Mouse (Mus musculus) liver, adult (tissue): Measurements from ENCODE around the gene Irx5.

Experiments used
- GATA4 ChIP-seq: IDR thresholded peaks from 2 replicates; pipeline ENCODE4 v1.6.1; 2014; ENCODE audit warnings: mild to moderate bottlenecking, low read length; ENCODE audit not compliant: insufficient replicate concordance

The Irx5 gene

DNA sequence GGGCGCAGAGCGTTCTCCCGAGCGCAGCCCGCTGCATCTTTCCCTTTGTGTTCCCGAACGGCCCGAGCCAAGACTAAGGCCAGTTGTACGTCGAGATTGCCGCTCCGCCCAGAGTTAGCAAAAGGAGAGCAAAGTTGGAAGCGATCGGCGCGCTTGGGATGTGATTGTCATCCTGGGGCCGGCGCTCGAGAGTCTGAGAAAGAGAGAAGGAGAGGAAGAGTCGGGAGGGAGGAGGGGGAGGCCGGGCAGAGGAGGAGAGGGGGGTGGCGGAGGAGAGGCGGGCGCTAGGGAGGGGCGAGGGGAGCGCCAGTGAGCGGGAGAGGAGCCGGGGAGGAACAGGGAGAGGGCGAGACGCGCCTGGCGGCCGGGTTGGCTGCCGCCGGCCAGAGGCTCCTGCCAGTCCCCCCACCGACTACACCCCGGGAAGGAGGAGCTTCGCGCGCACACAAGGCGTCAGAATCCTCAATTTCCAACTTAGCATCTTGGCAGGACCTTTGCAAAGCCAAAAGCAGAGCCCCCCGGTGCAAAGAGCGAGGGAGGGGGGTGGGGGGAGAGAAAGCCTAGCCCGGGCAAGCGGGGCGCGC, at the start of gene Irx5:
Gene Irx5 (plus strand): TSS at position 228 of the 584 bp plus-strand sequence.
- TF ChIP-seq GATA4: no peak

DNA sequence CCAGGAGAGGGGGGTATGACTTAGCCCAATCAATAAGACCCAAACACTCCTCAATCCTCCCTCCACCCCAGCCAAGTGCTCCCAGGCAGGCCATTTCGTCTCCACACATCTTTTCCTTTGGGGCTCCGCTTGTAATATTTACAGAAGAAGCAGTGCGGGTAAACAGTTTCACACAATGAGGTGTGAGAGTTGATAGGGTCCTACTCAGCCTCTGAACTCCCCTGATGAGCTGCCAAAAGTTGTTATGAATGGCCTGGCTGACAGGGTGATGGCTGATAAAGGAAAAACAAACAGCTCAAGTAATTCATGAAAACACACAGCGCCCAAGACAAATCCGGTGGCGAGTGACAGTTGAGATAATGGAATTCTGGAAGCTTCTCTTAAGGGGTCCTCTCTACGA, 45.2 kb upstream of the Irx5 start:
- TF ChIP-seq GATA4: no peak

DNA sequence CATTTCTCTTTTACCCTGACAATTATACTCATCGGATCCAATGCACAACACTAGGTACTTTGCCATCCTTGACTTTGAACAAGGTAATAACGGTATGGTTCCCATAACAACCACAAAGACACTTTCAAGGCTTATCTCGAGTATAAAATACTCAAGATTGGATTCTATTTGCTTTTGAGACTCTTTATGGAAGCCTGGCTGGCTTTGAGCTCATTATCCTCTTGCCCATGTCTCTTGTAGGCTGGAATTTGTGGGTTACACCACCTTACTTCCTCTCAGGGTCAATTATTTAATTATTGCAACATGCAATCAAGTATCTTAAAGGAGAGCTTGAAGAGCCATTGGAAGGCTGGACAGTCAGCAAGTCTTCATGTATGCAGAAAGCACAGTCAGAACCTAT, 43.7 kb upstream of the Irx5 start:
- no peak for TF ChIP-seq GATA4

GRCm38 (mm10) chr8:92323751-92324150, 33.7 kb upstream of the Irx5 start:
- no peak for TF ChIP-seq GATA4

- TF ChIP-seq GATA4: no peak
Observed at GRCm38 (mm10) chr8:92327176-92327575, 30.2 kb upstream of the Irx5 start.

GRCm38 (mm10) chr8:92329273-92329672, 28.2 kb upstream of the Irx5 start:
- no peak for TF ChIP-seq GATA4

GRCm38 (mm10) chr8:92331811-92332210, 25.6 kb upstream of the Irx5 start:
- no peak for TF ChIP-seq GATA4

DNA sequence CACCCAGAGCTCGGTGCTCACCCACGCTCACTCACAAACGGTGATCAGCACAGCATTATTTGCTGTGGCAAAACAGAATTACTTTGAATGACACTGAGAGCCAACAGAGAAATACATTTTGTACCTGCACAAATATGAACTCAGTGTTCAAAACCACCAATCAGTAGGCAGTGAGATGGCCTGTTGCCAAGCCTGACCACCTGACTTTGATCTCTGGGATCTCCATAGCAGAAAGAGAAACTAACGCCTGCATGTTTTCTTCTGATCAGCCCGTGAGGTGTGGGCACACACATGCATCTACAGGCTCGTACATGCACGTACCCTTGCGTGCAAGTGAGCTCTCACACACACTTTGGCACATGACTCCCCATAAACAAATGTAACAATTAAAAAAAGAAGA, 24.0 kb upstream of the Irx5 start:
- TF ChIP-seq GATA4: no peak

DNA sequence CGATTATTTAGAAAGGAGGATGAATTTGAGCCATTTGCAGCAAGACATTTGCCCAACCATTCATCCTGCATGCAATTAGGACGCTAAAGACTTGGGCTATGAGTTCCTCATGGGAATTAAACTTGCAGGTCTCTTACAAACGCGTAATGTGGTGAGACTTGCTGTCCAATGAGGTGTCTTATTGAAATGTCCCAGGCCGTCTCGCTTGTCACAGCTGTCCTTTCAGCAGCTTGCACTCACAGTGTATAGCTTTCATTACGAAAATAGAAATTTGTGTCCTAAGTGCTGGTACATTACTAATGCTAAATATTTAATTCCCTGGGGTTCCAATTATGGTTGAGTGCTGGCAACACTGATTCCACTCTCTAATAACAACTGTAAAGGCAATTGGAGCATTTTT, 22.3 kb upstream of the Irx5 start:
- TF ChIP-seq GATA4: no peak

DNA sequence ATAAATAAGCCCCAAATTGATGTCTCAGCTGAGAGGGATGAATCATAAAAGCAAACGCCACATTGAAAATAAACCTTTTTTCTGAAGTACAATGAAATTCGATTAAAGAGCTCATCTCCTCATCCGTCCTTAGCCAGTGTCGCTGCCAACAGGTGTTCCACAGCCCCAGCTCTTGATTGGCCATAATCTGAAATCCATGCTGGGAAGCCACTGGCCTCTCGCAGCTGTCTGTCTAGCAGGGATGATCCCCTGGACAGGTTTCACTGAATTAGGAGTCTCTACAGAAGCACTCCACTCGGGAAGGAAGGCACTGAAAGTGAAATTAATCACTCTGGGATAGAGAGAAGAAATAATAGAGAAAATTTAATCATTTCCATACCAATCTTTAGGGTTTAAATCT, 21.4 kb upstream of the Irx5 start:
- no peak for TF ChIP-seq GATA4

- TF ChIP-seq GATA4: no peak
Observed at GRCm38 (mm10) chr8:92343544-92343943, 13.9 kb upstream of the Irx5 start.

GRCm38 (mm10) chr8:92349898-92350486, 7.4 kb upstream of the Irx5 start:
- no peak for TF ChIP-seq GATA4

DNA sequence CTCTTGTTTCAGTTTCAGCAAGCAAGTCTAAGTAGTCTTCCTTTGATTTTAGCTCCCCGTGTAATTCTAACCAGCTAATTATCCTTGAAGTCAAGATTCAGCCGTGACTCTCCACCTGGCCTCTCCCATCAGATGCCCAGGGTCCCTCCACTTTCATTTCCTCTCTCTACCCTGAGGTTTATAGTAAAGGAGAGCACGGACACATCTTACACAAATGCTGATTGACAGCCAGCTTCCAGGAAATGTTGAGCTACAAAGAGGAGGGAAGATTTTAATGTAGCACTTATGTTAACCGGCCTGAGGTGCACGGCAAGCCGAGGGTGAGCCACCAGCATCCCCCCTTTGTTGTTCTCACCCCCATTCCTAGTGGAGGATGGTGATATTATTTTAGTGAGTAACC, 4.0 kb upstream of the Irx5 start:
- no peak for TF ChIP-seq GATA4

DNA sequence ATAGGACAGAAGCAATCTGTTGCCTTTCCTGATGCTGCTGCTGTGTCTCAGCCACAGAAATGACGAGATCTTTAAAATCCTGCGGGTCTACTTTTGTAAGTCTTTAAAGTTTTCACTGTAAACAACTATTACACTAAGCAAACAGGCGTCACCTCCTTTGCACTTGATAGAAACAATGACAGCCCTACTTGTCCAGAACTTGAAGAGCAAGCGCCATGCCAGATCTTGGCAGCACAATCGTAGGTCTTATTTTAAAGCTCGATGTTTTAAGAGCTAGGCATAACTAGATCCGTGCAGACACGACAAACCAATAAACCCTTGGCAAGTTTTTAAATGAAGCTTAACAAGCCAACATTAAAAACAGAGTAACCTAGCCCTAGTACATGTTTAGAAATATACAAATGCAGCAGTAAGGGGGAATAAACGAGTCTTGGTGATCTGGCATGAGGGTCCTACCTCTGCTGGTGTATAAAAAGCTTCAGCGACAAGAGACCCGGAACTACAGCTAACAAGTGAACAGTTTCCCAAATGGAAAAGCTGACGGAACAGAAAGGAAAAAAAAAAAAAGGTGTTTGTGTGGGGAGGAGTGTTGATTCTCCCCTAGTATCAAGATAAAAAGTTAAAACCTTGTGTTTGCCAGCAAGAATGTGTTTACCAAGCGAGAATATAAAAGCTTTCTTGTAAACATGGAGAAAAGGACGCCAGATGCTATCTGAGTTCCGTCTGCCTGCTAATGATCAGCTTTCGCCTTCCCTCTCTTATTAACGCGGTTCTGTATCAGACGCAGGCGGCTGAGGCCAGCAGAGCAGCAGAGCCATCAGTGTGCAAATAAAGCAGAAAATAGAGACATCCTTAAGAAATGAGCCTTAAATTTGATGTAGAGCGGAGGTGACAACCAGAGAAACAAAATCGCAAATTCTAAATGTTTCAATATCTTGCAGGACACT, 2.6 kb upstream of the Irx5 start:
- TF ChIP-seq GATA4: no peak

DNA sequence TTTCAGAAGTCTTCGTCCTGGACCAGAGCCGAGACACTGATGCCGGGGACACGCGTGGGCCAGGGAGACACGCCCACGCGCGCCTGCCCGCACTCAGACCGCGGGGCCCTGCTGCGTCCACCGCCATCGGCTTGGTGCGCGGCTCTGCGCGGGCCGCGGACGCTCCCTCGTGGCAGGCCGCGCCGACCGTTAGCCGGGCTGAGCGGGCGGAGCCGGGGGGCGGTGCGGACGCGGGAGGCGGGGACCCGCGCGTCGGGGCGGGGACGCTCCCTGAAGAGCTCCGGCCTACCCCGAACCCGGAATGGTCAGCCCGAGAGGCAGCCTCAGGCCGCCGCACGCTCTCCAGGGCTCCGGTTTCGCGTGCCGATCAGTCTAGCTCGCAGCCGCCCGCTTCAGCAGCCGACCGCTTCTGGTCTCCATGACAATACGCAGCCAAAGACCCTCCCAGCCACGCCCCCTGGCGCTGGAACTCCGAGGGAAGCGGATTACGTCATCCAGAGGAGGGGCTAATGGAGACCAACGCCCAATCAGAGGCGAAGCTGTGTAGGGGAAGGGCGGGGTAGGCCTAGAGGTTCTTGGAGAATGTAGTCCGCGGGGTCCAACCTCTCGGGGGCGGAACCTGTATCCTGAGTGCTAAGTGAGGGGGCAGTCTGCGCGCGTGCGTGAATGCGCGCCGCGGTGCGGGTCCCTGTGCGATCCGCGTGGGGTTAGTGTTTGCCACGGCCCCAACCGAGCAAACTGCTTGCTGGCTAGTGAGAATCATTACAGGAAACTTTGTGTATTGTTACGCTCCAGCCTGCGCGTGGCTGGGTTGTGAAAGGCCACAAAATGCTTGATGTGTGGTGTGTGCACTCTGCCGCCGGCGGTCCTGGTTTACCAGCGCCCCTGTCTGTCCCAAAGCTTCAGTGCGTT, 1.5 kb upstream of the Irx5 start:
- TF ChIP-seq GATA4: no peak

- no peak for TF ChIP-seq GATA4
Observed at GRCm38 (mm10) chr8:92356613-92357375, 631 bp upstream of the Irx5 start.
